Mouse (Mus musculus) liver, adult 2 months (tissue): Measurements from ENCODE around the gene Dpysl5.

Experiments used
- CTCF ChIP-seq: fragments of 200-500 bp; IDR thresholded peaks from 2 replicates; pipeline ENCODE4 v1.5.1; 2011; ENCODE audit warnings: low read depth, low read length, control low read depth
- POLR2A ChIP-seq: fragments of 200-500 bp; IDR thresholded peaks from 2 replicates; pipeline ENCODE4 v1.6.1; 2011; ENCODE audit warnings: low read length, control low read depth; ENCODE audit not compliant: insufficient read depth; ENCODE audit errors: extremely low read depth

DNA sequence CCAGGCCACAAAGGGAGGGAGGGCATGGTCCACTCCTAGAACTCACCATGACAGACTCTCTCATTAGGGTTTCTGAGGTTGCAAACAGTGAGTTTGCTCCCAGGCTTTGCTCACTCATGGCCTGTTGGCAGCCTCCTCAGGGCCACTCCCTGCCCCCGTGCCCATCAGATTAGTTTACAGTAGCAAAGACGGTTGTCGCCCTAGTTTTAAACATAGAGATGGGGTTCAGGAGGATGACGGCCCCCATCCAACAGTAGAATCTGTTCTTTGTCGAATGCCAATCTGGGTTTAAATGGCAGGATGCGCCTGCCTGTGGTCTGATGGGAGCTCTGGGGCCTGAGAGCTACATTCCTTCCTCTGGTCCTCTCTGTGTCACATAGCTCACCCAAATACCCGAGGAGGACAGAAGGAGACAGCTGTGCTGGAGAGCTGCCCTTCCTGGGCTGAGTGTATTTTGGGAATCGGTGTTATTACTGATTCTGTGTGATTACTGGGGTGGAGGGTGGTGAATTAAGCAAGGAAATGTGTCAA, 105.0 kb downstream of the Dpysl5 start:
- TF ChIP-seq POLR2A (no peak), CTCF (no peak)
